Mouse (Mus musculus) ovary, adult 18-20 months (tissue): ENCODE measurements at regions not wholly inside any gene's neighbourhood (a gene's known extent, or its start where the extent isn't known, plus 50 kb on each side); places are given as distances from the start of the nearest gene placed in this dataset.
A peak's percentile ranks its signal among the peaks of the same experiment; 100 is the strongest.

Source experiments
- DNase-seq: peaks from one replicate; pipeline ENCODE4 v3.0.0; 2022; ENCODE audit warnings: low spot score, mixed read lengths

DNA sequence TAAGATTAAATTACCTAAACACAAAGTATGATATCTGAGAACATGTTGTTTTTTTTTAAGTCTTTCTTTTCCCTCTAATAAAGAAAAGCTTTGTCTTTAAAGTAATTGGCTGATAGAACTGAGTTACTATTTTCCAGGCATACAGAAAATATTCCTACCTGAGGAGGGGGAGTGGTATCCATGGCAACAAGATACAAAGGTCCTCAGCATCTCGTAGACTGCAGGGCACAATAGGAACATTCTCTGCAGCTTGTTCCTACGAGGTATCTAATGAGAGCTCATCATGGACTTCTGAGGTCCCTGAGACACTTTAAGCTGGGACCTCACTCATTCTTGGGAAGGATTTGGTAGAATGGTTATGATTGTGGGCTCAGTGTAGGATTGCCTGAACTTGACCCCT lies 225.5 kb upstream of the Cdh4 start:
- no peak for DNase-seq

DNA sequence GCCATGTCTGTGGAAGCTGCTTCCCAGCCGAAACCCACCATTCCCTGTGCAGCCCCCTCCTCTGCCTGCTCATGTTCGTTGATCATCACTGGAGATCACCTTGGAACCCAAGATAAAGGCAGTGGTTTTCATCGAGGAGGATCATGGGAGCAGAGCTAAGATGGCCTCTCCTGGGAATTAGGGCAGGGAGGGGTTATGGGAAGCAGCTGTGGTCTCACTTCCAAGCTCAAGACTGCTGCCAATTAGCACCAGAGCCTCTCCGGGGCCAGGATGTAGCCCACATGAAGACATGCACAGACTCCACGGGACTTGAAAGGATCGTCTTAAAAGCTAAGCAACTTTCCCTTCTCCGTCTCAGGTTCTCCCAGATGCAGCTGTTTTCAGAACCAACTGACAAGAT lies 214.1 kb upstream of the Cdh4 start:
- no peak for DNase-seq

DNA sequence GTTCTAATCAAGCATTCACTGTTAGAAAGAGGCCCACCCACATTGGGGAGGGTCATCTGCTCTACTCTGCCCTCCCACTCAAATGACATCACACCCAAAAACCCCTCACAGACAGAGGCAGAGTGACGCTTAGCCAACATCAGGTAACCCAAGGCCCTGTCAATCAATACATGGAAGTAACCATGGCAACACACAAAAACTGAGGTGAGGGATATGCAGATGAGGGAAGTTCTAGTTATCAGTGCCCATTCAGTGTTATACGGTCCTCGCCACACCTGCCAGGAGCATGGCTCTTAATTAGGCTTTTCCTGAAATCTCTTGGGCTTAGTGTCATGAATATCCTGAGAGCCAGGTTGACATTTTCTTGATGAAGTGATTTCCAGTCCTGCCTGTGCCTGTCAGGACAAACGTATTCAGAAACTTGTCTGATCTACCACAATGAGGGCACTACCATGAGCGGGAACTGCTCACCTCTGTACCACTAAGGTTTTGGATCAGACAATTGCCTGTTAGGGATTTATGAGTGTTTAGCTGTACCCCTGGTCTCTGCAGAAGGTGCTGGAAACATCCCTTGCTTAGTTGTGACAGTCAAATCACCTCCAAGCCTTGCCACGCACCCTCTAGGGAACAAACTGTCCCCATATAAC lies 210.4 kb upstream of the Cdh4 start:
- no peak for DNase-seq

DNA sequence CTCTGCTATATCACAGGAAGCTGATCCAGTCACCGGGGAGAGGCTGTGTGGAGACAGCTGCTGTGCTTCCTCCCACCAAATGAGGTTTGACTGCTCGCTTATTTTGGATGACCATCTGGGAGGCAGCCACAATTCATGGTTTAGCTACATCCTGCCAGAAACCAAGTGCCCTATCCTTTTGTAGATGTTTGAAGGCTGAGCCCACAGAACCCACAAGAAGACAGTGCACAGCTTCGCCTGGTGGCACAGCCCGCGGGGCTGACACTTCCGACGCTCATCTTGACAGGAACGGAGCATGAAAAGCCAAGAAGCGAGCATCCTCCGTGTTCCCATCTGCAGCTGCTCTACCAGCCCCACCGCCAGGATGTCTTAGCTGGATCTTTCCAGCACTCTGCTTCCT lies 204.1 kb upstream of the Cdh4 start:
- no peak for DNase-seq

DNA sequence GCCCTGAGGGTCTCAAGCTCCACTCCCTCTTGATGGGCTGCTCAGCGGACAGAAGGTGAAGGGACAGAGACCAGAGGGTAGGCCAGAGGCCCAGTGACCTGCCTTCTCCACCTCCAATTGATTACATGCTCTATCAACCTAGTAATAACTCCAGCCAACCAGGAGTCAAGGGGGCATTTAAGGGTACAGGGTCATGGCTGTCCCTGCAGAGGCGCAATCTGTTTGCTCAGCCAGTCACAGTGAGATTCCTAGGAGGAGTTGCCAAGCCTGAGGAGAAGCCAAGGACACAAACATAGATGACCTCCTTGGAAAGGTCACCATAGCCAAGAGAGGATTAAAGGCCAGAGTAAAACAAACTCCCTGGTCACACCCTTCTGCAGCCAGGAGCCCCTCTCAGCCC lies 181.3 kb upstream of the Cdh4 start:
- no peak for DNase-seq

DNA sequence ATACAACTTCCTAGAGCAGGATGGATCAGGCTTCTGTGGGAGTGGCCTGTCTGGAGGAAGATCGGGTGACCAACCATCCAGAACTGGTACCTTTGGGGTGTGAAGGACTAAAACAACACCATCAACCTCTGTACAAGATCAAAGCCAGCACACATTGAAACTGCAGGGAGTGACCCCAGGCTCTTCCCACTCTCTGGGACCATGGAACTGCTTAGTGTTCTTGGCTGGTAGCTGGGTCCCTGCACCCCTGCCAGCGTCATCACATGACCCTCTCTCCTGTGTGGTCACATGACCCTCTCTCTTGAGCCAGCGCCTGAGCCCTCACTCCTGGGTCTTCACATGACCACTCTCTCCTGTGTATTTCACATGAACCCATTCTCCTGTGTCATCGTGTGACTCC lies 178.3 kb upstream of the Cdh4 start:
- no peak for DNase-seq

DNA sequence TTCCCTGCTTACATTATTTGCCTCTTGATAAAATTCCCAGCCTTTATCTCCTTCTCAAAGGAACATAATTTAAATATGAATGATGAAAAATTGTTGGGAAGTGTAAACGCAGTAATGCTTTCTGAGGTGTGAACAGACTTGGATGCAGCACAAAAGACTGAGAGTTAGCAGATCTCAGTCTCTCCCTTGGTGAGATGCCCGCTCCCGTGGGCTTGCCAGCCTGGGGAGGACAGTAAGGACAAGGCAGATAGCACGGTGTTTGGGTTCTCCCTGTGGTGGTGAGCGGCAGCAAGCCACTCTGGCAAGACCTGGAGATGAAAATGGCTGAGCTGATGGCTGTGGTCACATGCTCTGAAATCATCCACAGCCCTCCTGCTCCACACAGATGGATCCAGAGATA lies 176.8 kb upstream of the Cdh4 start:
- DNase-seq, result no peak

DNA sequence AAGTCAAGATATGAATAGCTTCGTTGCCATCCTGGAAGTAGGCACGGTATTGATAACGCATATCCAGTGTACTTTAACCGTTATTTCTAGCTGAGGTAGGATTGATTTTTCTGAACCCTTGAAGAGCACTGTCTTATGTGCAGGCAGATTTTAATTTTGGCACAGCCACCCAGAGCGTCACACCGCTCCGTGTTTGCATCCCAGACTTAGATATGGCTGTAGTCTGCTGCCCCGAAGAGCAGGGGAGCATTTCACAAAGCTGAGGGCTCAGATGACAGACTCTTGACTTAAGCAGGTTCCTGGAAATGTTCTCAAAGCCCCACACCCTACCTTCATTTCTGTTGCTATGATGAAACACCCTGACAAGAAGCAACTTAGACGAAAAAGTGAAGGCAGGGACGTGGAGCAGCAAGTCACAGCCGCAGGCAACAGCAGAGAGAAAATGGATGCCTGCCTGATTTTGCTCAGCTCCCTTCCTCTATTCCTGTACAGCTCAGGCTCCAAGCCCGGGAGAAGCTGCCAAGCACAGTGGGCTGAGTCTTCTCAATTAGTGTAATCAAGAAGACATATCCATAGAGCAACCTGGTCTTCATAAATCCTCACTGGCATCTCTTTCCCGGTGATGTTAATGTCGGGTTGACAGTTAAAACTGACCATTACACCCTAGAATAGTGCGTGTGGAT lies 164.9 kb upstream of the Cdh4 start:
- DNase-seq, result no peak

DNA sequence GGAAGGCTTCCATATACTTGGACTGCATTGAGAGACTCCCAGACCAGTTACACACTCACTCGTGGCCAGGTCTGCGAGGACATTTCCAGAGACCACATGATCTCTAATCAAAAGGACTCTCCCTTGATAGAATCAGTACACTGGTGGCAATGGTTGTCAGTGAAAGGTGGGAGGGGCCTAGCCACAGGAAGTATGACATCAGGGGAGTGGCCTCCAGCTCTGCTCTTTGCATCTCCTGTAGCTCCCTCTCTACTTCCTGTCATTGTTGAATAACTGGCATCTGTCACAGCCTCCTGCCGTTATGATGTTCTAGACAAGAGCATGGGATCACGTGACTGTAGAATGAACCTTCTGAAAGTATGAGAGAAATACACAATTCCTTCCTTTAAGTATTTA lies 164.3 kb upstream of the Cdh4 start:
- DNase-seq, result no peak

DNA sequence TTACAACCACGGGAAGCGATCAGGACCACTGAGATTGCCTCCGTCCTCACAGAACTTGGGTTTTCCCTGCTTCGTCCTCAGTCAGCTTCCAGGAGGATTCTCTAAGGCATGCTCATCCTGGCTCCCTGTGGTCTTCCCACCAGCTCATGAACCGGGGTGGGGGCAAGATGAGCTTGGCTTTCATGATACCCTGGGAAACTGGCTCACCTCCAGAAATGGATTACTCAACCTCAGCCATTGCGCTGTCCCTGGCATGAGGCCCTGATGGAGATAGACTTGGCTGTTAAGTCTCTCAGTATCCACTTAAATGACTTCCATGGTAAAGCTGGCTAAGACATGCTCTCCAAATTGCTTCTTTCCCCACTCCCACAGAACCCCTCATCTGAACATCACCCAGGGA lies 160.0 kb upstream of the Cdh4 start:
- no peak for DNase-seq

DNA sequence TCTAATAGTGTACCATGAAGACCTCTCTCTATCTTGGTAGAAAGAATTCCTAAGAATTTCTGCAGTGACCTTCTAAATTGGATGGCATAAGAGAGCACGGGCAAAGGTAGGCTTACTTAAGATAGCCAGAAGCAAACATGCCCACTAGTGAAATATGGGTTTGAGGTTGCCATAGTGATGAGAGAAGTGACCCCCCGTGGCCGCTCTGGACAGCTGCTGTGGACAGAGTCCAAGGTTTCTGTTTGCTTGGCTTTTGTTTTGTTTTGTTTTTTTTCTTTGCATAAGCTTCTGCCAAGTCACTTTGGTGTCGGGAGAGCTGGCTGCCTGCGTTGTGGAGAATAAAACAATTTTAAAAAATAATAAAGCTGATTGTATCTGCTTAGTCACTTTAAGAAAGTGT lies 151.8 kb upstream of the Cdh4 start:
- peak; percentile 11 for DNase-seq

DNA sequence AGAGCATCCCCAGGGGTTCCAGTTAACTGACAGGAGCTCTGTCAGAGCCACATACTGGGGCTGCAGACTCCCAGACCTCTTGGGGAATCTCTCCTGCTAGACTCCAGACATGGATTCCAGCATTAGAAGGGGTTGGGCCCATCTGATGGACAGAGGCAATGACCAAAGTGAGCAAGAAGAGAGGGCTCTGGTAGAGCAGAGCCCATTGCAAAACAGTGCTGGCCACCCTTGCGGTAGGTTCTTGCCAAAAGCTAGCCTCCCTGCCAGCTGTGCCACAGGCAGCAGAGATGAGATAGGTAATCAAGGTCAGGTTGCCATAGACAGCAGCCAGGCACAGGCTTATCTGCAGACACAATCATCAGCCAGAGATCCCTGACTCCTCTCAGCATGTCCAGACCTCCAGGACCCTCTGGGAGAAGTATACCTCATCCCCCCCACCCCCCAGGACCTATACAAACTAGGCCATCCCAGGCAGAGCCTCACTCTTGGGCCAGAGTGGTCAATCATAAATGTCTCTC lies 151.1 kb upstream of the Cdh4 start:
- DNase-seq, result peak; percentile 6

DNA sequence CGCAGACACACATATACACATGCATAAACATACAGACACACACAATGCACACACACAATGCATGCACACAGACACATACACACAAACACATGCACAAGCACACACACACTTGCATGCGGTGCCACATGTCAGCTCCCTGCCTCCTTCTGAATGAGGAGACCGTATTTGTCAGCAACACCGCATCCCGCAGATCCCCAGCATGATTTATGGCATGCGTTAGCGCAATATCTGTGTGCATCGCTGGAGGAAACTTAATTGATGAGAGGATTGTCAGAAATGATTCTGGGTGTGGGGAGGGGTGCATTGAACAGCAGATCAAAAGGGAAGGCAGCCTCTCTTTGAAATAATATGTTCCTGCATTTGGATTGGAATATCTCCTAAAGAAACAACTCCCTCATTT lies 150.3 kb upstream of the Cdh4 start:
- DNase-seq, result no peak

DNA sequence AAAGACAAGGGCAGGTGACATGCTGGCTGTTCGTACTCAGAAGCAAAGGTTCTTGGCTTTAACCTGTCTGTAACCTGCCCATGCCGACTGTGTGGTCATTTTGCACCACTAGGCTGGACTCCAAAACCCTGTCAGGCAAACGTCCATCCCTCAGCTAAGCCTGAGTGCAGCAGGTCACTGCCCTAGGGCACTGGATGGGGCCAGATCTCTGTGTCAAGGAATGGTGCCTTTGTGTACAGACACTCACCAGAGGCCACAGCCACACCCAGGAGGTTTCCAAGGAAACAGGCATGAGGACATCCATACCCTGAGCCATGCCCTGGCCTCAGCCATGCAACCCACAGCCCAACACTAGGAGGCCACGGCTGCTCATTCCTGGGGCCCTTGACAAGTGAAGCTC lies 149.7 kb upstream of the Cdh4 start:
- DNase-seq, result no peak

DNA sequence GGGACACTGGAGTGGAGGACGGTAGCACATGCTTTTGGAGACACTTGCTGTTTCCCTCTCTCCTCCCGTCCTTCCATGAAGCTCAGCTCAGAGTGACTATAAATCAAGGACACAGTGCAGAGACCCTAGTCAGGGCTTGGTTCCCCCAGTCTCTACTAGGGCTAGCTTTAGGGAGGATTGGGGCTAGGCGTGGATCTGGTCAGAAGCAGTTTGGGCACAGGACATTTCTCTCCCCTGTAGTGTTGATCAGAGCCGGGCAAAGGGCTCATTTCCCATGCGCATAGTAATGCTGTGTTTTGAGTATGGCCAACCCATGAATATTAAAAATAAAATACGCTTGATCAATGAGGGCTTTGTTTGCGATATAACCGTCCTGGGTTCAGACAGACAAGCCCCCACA lies 149.1 kb upstream of the Cdh4 start:
- no peak for DNase-seq

DNA sequence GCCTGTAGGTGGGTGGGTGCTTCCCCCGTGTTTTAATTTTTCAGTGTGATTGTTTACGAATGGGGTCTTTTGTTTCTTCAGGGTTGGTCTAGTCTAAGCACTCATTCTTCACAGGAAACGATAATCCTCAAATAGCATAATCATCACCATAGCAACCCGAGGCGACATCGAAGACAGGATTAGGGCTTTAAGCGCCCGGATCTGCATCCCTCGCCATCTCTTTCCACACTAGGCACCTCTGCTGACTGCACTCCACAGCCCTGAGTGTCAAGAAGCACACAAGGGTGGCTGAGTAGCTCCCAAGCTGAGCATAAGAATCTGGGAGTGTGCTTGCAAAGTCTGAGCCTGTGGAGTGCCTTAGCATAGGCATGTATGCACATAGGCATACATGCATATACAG lies 145.2 kb upstream of the Cdh4 start:
- DNase-seq, result no peak

DNA sequence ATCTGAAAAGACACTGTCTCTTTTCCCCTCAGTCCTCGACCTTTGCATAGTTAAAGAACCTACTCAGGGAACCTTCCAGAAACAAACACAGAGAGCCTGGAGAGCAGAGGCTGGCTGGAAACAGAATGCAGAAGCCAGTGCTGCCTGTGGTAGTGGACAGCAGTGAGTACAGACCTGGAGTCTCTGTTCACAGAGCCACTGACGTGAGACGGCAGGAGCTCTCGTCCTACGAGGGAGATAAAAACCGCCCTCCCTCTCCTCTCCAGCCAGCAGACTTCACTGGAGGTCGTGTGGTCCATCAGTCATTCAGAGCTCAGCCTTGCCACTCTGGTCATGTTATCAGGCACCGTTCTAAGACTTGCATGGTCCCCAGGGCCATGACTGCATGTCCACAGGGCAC lies 138.5 kb upstream of the Cdh4 start:
- no peak for DNase-seq

DNA sequence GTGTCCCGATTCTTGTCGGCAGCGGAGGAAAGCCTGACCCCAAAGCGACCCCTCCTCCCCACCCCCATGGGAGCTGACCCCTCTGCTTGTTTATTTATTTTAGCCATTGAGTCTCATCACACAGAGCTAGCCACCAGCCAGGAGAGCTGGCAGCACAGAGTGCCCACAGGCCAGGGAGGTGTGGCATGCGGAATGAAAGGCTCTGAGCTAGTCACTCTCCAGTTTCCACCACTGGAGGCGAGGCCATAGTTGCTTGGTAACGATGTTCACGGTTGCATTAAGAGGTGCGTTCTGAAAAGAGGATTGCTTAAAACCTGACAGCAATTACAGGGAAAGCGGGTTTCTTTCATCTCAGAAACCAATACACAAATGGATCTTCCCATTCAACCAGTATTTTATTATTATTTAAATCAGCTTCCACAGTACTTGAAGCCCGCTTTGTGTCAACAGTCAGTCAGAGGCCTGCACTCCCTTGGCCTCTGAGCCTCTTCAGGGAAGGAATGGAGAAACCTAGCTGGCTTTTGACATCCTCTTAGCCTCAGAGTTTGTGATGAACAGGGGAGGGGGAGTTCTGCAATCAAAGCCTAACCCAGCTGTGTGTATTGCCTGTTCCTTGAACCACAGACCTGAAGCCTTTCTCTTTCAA lies 134.8 kb upstream of the Cdh4 start:
- DNase-seq, result no peak

DNA sequence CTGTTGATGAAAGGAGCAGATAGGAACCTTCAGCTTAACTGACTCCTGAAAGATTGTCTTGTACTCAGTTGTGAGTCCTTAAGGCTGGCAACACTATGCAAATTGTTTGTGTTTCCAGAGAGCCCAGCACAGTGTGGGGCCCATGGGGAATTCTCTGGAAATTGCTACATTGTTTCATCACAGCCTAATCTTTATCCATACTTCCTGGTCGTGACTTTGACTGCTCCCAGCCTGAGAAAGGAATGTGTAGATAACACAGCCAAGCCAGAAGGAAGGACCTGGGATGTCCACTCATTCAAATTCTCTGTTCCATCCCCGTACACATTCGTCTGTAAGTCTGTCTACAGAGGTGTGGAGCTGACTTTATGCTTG lies 134.3 kb upstream of the Cdh4 start:
- DNase-seq, result no peak

DNA sequence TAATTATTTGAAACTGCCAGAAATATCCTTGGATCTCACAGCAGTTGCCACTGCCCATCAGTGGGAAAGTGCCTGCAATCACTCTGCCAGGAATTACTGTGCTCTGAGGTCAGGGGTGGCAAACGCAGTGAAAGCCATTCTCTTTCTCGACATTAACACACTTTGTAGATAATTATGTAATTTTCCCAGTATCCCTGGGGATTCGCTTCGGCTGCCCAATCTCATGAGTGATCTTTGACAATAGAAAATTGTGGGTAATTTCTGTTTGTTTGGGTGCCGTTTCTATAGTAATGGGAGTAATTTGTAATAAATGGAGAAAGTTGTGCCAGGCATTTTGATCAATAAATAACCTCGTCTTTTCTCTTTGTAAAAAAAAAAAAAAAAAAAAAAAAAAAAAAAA lies 124.2 kb upstream of the Cdh4 start:
- no peak for DNase-seq

DNA sequence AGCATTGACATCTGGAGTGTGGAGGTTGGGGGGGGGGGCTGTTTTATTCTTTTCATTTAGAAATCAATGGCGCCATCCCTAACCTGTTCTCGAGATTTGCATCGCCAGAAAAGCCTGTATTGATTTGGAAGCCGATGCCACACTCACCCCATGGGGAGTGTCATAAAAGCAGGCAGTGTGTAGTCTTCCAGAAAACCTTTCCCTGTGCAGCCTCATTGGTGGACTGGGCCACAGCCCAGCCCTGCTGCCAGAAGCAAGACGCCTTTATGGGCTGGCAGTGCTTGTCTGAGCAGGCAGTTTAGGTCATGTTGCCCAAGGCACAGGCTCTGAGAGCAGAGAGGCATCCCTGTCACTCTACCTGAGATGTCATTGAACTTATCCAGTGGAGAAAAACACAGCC lies 117.0 kb upstream of the Cdh4 start:
- DNase-seq, result no peak

DNA sequence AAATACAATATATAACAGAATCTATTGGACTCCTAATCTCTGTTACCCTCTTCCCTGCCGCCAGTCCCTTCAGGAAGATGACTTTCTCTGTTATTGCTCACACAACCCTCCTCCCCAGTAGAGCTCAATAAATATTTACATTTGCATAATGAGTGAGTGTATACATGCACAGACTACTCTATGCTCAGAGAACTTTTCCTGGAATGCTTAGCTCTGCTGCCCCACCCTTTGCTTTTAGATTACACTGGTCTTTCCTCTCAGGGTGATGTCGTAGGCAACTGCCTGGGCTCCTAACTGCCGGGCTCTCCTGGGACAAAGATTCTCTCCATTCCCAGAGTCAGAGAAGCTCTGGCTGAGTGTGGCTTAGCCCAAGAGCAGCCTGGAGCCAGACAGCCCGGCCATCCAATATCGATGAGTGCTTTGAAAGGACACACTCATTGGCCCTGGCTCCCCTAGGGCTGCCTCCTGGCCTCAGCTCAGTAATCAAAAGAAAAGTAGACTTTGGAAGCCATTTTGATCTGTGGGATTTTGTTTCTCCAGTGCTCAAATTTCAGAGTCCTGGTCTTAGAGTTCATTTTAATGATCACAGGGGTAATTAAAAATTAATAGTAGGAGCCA lies 109.2 kb upstream of the Cdh4 start:
- no peak for DNase-seq

DNA sequence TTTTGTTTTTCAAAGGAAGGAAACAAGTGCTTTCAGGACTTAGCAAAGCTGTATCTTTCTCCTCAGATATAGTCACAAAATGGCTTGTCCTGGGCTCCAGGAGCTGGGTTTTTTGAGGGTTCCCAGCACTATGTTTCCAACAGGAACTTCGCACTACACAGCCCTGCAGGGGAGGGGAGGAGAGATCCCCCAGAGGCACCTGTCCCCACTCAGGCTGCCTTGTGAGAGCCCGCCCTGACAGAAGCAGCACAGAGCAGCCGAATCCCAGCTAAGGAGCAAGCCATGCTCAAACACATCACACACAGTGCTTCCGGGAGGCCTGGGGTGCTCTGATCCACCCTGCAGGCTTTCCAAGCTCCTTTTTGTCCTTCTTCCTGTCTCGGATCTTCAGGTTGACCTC lies 108.6 kb upstream of the Cdh4 start:
- no peak for DNase-seq
